Mouse (Mus musculus): Measurements from ENCODE around the gene Baz2a.

- peak; percentile 28; the same call in 1 of the 2 replicates for TF ChIP-seq CTCF (IDR thresholded peaks at IDR 0.05; ENCODE audit: control insufficient read depth, insufficient read depth, insufficient replicate concordance, low read depth, low read length)
- no peak for TF ChIP-seq POLR2A (IDR thresholded peaks at IDR 0.05; ENCODE audit: control insufficient read depth, low read depth, low read length)
These were observed 58.2 kb downstream of the Baz2a start for GRCm38 (mm10) chr10:128149592-128149991.
